Mouse (Mus musculus): Measurements from ENCODE around the gene Dhx35.

GRCm38 (mm10) chr2:158746164-158746563 is 48.4 kb upstream of the Dhx35 start:
- TF ChIP-seq GATA1 (IDR thresholded peaks at IDR 0.05; ENCODE audit: low read length) (no peak), TAL1 (IDR thresholded peaks at IDR 0.05; ENCODE audit: low read length) (no peak)
